Mouse (Mus musculus): ENCODE data around the gene Dppa4. TPM values are rescaled to one million over a fixed set of nuclear protein-coding genes. Genes with fewer than 3 reads are reported as not detected.

Dppa4 gene
- not detected for polyA plus RNA-seq (2015; fragmentation: Illumina TruSeq; extraction: RNeasy Lipid Tissue Mini Kit (QIAGEN cat#74804); ENCODE audit: low read depth, low replicate concordance)

DNA sequence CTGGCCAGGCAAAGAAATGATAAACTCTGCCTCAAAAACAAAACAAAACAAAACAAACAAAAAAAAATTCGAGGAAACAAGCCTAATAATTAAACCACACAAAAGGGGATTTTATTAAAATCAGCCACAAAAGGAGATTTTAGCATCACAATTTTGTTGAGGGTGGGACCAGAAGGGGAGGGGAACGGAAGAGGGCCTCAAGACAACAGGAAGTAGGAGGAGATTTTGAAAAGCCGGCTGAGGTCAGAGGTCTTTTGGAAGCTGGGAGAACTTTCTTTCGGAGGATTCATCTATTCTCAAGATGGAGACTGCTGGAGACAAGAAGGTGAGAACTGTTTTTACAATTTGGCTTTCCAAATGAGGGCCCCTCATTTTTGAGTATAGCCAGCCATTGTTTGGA is at the start of gene Dppa4:
TSS of gene Dppa4 (plus strand) at position 217 of the 400 bp plus-strand sequence.

DNA sequence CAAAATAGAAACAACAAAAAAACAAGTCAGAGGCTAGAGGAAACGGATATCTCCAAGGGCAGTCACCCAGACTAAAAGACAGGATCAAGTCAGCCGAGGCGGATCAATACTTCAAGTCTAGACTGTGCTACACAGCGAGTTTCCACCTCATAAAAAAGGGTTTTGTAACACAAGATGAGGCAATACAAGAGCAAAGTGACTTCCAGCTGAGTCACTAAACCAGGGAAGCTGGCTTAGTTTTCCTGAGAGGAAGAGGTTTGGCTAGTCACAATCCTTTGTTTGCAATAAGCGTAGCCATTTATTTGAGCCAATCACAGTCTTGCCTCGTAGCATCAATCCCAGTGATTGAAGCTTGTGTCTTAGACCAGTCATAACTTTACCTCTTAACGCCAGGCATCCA is 20.0 kb downstream of the Dppa4 start, which contains the start of gene Dppa2:
TSS of gene Dppa2 (plus strand) at position 400 of the 400 bp plus-strand sequence.

Other genes starting within 250 kb of the Dppa4 start
- not detected for gene Dppa2, start 20.2 kb downstream of the Dppa4 start, polyA plus RNA-seq (2015; fragmentation: Illumina TruSeq; extraction: RNeasy Lipid Tissue Mini Kit (QIAGEN cat#74804); ENCODE audit: low read depth, low replicate concordance)
- not detected for gene Gm5485, start 128.7 kb downstream of the Dppa4 start, polyA plus RNA-seq (2015; fragmentation: Illumina TruSeq; extraction: RNeasy Lipid Tissue Mini Kit (QIAGEN cat#74804); ENCODE audit: low read depth, low replicate concordance)
- gene Morc1, start 147.5 kb downstream of the Dppa4 start, polyA plus RNA-seq (2015; fragmentation: Illumina TruSeq; extraction: RNeasy Lipid Tissue Mini Kit (QIAGEN cat#74804); ENCODE audit: low read depth, low replicate concordance) = not detected

Data from brain, adult 10 weeks (tissue).